Mouse (Mus musculus) embryo, embryonic 10 days (tissue): ENCODE results near the gene 0610009B22Rik.

Source experiments
- DNase-seq: peaks from one replicate; pipeline ENCODE4 v3.0.0-alpha.2; 2015; ENCODE audit warnings: low spot score

Gene 0610009B22Rik

GRCm38 (mm10) chr11:51636323-51636684, 52.4 kb downstream of the 0610009B22Rik start:
- peak; percentile 85 for DNase-seq

- DNase-seq, result peak; percentile 86
Measured at GRCm38 (mm10) chr11:51635525-51636322, 53.0 kb downstream of the 0610009B22Rik start, which contains the start of gene Rmnd5b. Rmnd5b (minus strand) TSS chr11:51635896.
